Mouse (Mus musculus) forebrain, postnatal 0 days (tissue): ENCODE results near the gene Ddah1. TPM values are rescaled to one million over a fixed set of nuclear protein-coding genes. Genes with fewer than 3 reads are reported as not detected.
"Not testable (repeated sequence)": the region's sequence is repeated elsewhere in the genome, so short reads cannot be mapped to it uniquely, and the experiment has no call there.

Source experiments
- ATAC-seq: fragments of 200-750 bp; cut with Nextera tagmentation; 2 replicates; pipeline ENCODE4 v1.8.0; 2017; ENCODE audit warnings: mild to moderate bottlenecking, moderate library complexity
- DNase-seq: peaks from one replicate; pipeline ENCODE4 v3.0.0-alpha.2; 2015
- H3K27ac ChIP-seq: fragments of 300-500 bp; sonication (generic); 2 replicates; pipeline ENCODE4 v1.5.1; 2014; ENCODE audit warnings: low read depth, mild to moderate bottlenecking, antibody characterized with exemption, low read length, moderate library complexity, mixed read lengths
- H3K27me3 ChIP-seq: fragments of 300-500 bp; sonication (generic); 2 replicates; pipeline ENCODE4 v1.6.1; 2014; ENCODE audit warnings: mild to moderate bottlenecking, low read length, mixed read lengths; ENCODE audit not compliant: insufficient read depth
- H3K36me3 ChIP-seq: fragments of 300-500 bp; sonication (generic); 2 replicates; pipeline ENCODE4 v1.6.1; 2014; ENCODE audit warnings: mild to moderate bottlenecking, moderate library complexity; ENCODE audit not compliant: insufficient read depth
- H3K4me1 ChIP-seq: fragments of 300-500 bp; sonication (generic); 2 replicates; pipeline ENCODE4 v1.6.1; 2014; ENCODE audit warnings: antibody characterized with exemption; ENCODE audit not compliant: insufficient read depth
- H3K4me2 ChIP-seq: fragments of 300-500 bp; sonication (generic); 2 replicates; pipeline ENCODE4 v1.6.1; 2014; ENCODE audit warnings: low read depth, mild to moderate bottlenecking, moderate library complexity
- H3K4me3 ChIP-seq: fragments of 300-500 bp; sonication (generic); 2 replicates; pipeline ENCODE4 v1.5.1; 2014; ENCODE audit warnings: low read depth, low read length, mixed read lengths
- H3K9ac ChIP-seq: fragments of 300-500 bp; sonication (generic); 2 replicates; pipeline ENCODE4 v1.6.1; 2014; ENCODE audit warnings: mild to moderate bottlenecking
- H3K9me3 ChIP-seq: fragments of 300-500 bp; sonication (generic); 2 replicates; pipeline ENCODE4 v1.6.1; 2016; ENCODE audit warnings: low read length
- CTCF ChIP-seq: sonication (generic); IDR thresholded peaks from 2 replicates; pipeline ENCODE4 v1.5.1; 2016; ENCODE audit warnings: antibody characterized with exemption, control low read depth, low read depth
- WGBS: fragments of 180-500 bp; shearing (Covaris S2); extraction: QIAGEN DNeasy Blood & Tissue Kit; methylation state at CpG from one replicate; pipeline ENCODE4 v1.1.7; 2014; 5-methylcytosine and 5-hydroxymethylcytosine counted together
- polyA plus RNA-seq: library from polyadenylated mRNA; unstranded; fragments of >200 nt; fragmentation: Nextera tagmentation; extraction: Ambion mirVana; gene quantifications from 2 replicates; pipeline ENCODE4 v1.2.1, GENCODE M21; 2015
- total RNA-seq: library from RNA; depleted of rRNA; stranded (reverse); fragments of >200 nt; gene quantifications from 2 replicates; pipeline ENCODE4 v1.2.3, GENCODE M21; 2014

Gene Ddah1
- total and polyA plus RNA-seq, 2 experiments from 2014 or later: 147 to 206 TPM

GRCm38 (mm10) chr3:145899832-145900231 is 141.4 kb downstream of the Ddah1 start:
- Histone ChIP-seq H3K27ac (no peak overlapping the region), H3K27me3 (no peaks in the 10 kb centered on the region), H3K4me2 (no peak overlapping the region), H3K9ac (no peak overlapping the region), H3K4me3 (no peak overlapping the region), H3K36me3 (no peaks in the 10 kb centered on the region), H3K9me3 (no peaks in the 10 kb centered on the region), H3K4me1 (peaks cover 3% of the 10 kb centered on the region; the same call in 1 of the 2 replicates)
- DNase-seq (peak; percentile 25), ATAC-seq (peak; percentile 34; the same call in 1 of the 2 replicates)
- 62% methylated on average over 8 of the region's 8 CpGs for WGBS
- TF ChIP-seq CTCF: no peak

- no peak; the same call in 1 of the 2 replicates for ATAC-seq
These were observed 145.1 kb downstream of the Ddah1 start for GRCm38 (mm10) chr3:145903530-145903929.

GRCm38 (mm10) chr3:145904850-145905776 is 146.6 kb downstream of the Ddah1 start:
- Histone ChIP-seq H3K9me3 (no peaks in the 10 kb centered on the region), H3K4me3 (no peak overlapping the region), H3K4me1 (no peaks in the 10 kb centered on the region), H3K4me2 (peak overlapping the region; percentile 32), H3K27ac (no peak overlapping the region), H3K36me3 (no peaks in the 10 kb centered on the region), H3K27me3 (no peaks in the 10 kb centered on the region), H3K9ac (no peak overlapping the region)
- peak; percentile 45; the same call in 1 of the 2 replicates for ATAC-seq
- 45% methylated on average over 22 of the region's 22 CpGs for whole genome bisulfite sequencing
- peak; percentile 88 for DNase-seq
- TF ChIP-seq CTCF: peak; percentile 77

More at GRCm38 (mm10) chr3:145903530-145903929, 145.1 kb downstream of the Ddah1 start:
- no peak for DNase-seq
- Histone ChIP-seq H3K9me3 (no peaks in the 10 kb centered on the region), H3K27ac (no peak overlapping the region), H3K36me3 (no peaks in the 10 kb centered on the region), H3K9ac (no peak overlapping the region), H3K27me3 (no peaks in the 10 kb centered on the region), H3K4me1 (peaks cover 3% of the 10 kb centered on the region; the same call in 1 of the 2 replicates), H3K4me2 (no peak overlapping the region), H3K4me3 (no peak overlapping the region)
- TF ChIP-seq CTCF: no peak
- 28% methylated on average over 8 of the region's 8 CpGs for WGBS

- no peak for ATAC-seq
- no peak overlapping the region for H3K9ac ChIP-seq
These were observed 148.1 kb downstream of the Ddah1 start for GRCm38 (mm10) chr3:145906582-145906981.

DNA sequence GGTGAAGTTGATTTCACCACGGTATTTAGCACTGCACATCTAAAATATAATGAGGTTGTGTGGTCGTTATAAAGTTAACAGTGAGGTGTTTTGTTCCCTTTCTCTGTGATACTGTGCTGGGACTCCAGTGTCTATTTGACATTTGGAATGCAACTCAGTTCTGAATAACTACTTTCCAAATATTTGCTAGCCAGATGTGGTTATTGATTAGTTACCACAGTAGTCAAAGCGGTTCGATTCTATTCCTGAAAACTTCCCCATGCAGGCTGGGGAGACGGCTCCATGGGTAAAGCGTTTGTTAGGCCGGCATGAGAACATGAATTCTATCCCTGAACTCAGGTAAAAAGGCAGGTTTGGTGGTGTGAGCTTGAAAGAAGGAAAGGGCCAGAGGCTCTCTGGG is 154.0 kb downstream of the Ddah1 start:
- H3K9ac ChIP-seq: no peak overlapping the region
- H3K9me3 ChIP-seq: no peaks in the 10 kb centered on the region
- ATAC-seq (no peak), DNase-seq (no peak)
- no peaks in the 10 kb centered on the region for H3K4me1 ChIP-seq
- H3K27me3 ChIP-seq: no peaks in the 10 kb centered on the region
- H3K4me2 ChIP-seq: no peak overlapping the region
- WGBS: 84% methylated on average over 7 of the region's 7 CpGs
- no peak overlapping the region for H3K4me3 ChIP-seq
- no peak overlapping the region for H3K27ac ChIP-seq
- no peaks in the 10 kb centered on the region for H3K36me3 ChIP-seq
- no peak for TF ChIP-seq CTCF

More at GRCm38 (mm10) chr3:145906582-145906981, 148.1 kb downstream of the Ddah1 start:
- H3K4me1 ChIP-seq: no peaks in the 10 kb centered on the region
- no peaks in the 10 kb centered on the region for H3K36me3 ChIP-seq
- H3K27me3 ChIP-seq: no peaks in the 10 kb centered on the region
- no peak overlapping the region for H3K27ac ChIP-seq
- H3K9me3 ChIP-seq: no peaks in the 10 kb centered on the region
- TF ChIP-seq CTCF: no peak
- no peak overlapping the region for H3K4me2 ChIP-seq
- 92% methylated on average over 9 of the region's 9 CpGs for WGBS
- DNase-seq: no peak
- no peak overlapping the region for H3K4me3 ChIP-seq

GRCm38 (mm10) chr3:145913263-145913662 is 154.8 kb downstream of the Ddah1 start:
- no peak overlapping the region for H3K9ac ChIP-seq
- H3K4me2 ChIP-seq: no peak overlapping the region
- H3K36me3 ChIP-seq: no peaks in the 10 kb centered on the region
- no peak overlapping the region for H3K27ac ChIP-seq
- H3K4me1 ChIP-seq: no peaks in the 10 kb centered on the region
- H3K27me3 ChIP-seq: no peaks in the 10 kb centered on the region
- ATAC-seq (no peak), DNase-seq (no peak)
- H3K9me3 ChIP-seq: peaks cover 3% of the 10 kb centered on the region; the same call in 1 of the 2 replicates
- H3K4me3 ChIP-seq: no peak overlapping the region
- TF ChIP-seq CTCF: no peak
- WGBS: 78% methylated on average over 6 of the region's 6 CpGs

DNA sequence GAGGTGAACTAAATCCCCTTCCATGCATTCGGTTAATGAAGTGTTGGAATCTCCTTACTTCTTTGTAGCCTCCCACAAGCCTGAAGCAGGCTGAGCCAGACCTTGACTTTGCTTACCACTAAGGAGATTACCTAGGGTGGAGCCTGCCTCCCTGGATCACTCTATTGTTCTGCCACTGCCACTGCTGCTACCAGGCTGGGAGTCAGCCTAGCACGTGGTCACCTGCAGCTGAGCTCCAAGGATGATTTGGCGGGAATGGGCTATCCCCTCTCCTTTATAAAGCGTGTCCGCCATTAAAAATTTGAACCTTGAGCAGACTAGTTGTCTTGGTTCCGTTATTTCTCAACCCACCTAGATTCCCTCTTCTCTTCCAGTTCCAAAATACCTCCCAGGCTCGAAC is 155.5 kb downstream of the Ddah1 start:
- H3K36me3 ChIP-seq, H3K9me3 ChIP-seq, H3K9ac ChIP-seq, H3K4me2 ChIP-seq, H3K27me3 ChIP-seq, H3K4me3 ChIP-seq, DNase-seq, H3K4me1 ChIP-seq, ATAC-seq, H3K27ac ChIP-seq: not testable (repeated sequence)
- 65% methylated on average over 7 of the region's 7 CpGs for WGBS
